10 mouse cellular contexts compared by ENCODE assay signal in the genomic region with DNA sequence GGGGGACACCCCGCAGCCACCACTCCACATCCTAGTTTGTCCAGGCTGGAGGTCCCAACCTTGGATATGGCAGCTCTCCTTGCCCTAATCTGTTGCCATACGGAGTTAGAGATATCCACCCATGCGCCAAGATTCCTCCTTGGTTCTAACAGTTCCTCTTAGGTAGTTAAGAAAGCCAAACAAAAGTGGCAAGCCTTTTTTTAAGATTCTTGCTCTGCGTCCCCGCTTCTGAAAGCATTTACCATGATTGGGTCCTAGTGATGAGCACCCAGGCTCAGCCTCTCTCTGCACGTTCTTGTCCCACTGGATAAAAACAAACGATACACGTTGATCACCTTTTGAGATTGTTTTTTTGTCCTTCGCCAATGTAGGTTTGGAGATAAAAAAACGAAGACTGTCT. TPM values are rescaled to one million over a fixed set of nuclear protein-coding genes. Genes with fewer than 3 reads are reported as not detected.
DNase-seq lines count a peak whose midpoint lies in the region; ATAC-seq lines count a peak whose summit lies in the region.
"Had no signal": no experiment of that assay in that cellular context is flagged by ENCODE, and none has a peak within 500 bp of the region (broad histone marks: within the 10 kb centered on the region; RNA-seq: fewer than 3 reads in every experiment).

No protein-coding gene starts in this region.

- peak overlapping the region; percentile 59 for H3K4me3 ChIP-seq in kidney, embryonic 15.5 days (replicated peaks)
- H3K4me3 ChIP-seq in embryonic facial prominence, embryonic 14.5 days (ENCODE audit: low read depth, low read length) = peak overlapping the region; percentile 69
- peak overlapping the region; percentile 55 for H3K4me3 ChIP-seq in hindbrain, embryonic 16.5 days (ENCODE audit: low read length)
- peak overlapping the region; percentile 62 for H3K4me3 ChIP-seq in midbrain, embryonic 15.5 days

- peaks cover 45% of the 10 kb centered on the region for H3K4me1 ChIP-seq in kidney, embryonic 15.5 days
- H3K4me1 ChIP-seq in embryonic facial prominence, embryonic 14.5 days (ENCODE audit: control insufficient read depth, insufficient read depth, low read length) = peaks cover 22% of the 10 kb centered on the region
- H3K4me1 ChIP-seq in hindbrain, embryonic 16.5 days (ENCODE audit: control insufficient read depth, insufficient read depth, low read depth, low read length) = peaks cover 16% of the 10 kb centered on the region
- H3K4me1 ChIP-seq in midbrain, embryonic 15.5 days = peaks cover 44% of the 10 kb centered on the region

- peak overlapping the region; percentile 45; the same call in 1 of the 2 replicates for H3K27ac ChIP-seq in kidney, embryonic 15.5 days
- H3K27ac ChIP-seq in embryonic facial prominence, embryonic 14.5 days (replicated peaks; ENCODE audit: low read depth, low read length) = peak overlapping the region; percentile 86
- no peak overlapping the region for H3K27ac ChIP-seq in hindbrain, embryonic 16.5 days (ENCODE audit: low read depth, low read length)
- no peak overlapping the region for H3K27ac ChIP-seq in midbrain, embryonic 15.5 days

- 9% methylated on average over 10 of the region's 10 CpGs for WGBS in kidney, embryonic 15.5 days
- WGBS in embryonic facial prominence, embryonic 14.5 days = 4% methylated on average over 10 of the region's 10 CpGs
- 4% methylated on average over 10 of the region's 10 CpGs for WGBS in hindbrain, embryonic 16.5 days
- 4% methylated on average over 10 of the region's 10 CpGs for WGBS in midbrain, embryonic 15.5 days

- ATAC-seq in kidney, embryonic 15.5 days (replicated peaks; ENCODE audit: low FRiP score) = no peak
- ATAC-seq in embryonic facial prominence, embryonic 14.5 days (ENCODE audit: low read depth) = no peak
- no peak for ATAC-seq in hindbrain, embryonic 16.5 days
- no peak for ATAC-seq in midbrain, embryonic 15.5 days (replicated peaks)

- H3K27me3 ChIP-seq in kidney, embryonic 15.5 days = peaks cover 33% of the 10 kb centered on the region
- H3K27me3 ChIP-seq in embryonic facial prominence, embryonic 14.5 days (replicated peaks; ENCODE audit: control insufficient read depth, insufficient read depth, low read length) = no peaks in the 10 kb centered on the region; the same call in 1 of the 2 replicates
- H3K27me3 ChIP-seq in hindbrain, embryonic 16.5 days (replicated peaks; ENCODE audit: control insufficient read depth, insufficient read depth, low read length) = no peaks in the 10 kb centered on the region
- H3K27me3 ChIP-seq in midbrain, embryonic 15.5 days (replicated peaks) = no peaks in the 10 kb centered on the region

- H3K4me2 ChIP-seq in kidney, embryonic 15.5 days = peak overlapping the region; percentile 97
- H3K4me2 ChIP-seq in embryonic facial prominence, embryonic 14.5 days (ENCODE audit: low read depth, low read length) = peak overlapping the region; percentile 91
- H3K4me2 ChIP-seq in hindbrain, embryonic 16.5 days (ENCODE audit: low read length) = peak overlapping the region; percentile 90
- peak overlapping the region; percentile 99 for H3K4me2 ChIP-seq in midbrain, embryonic 15.5 days

- H3K36me3 ChIP-seq in kidney, embryonic 15.5 days = peaks cover 18% of the 10 kb centered on the region
- H3K36me3 ChIP-seq in embryonic facial prominence, embryonic 14.5 days (ENCODE audit: control insufficient read depth, insufficient read depth, low read length) = peaks cover 34% of the 10 kb centered on the region
- H3K36me3 ChIP-seq in hindbrain, embryonic 16.5 days (ENCODE audit: control insufficient read depth, insufficient read depth, low read length) = no peaks in the 10 kb centered on the region
- 0 out of 2 replicates have a peak, but pooled peaks cover 3% of the 10 kb centered on the region for H3K36me3 ChIP-seq in midbrain, embryonic 15.5 days (replicated peaks)
- H3K36me3 ChIP-seq: G1E had no signal

- H3K9ac ChIP-seq in kidney, embryonic 15.5 days = peak overlapping the region; percentile 64
- peak overlapping the region; percentile 87 for H3K9ac ChIP-seq in embryonic facial prominence, embryonic 14.5 days (ENCODE audit: low read depth, low read length)
- peak overlapping the region; percentile 69; the same call in 1 of the 2 replicates for H3K9ac ChIP-seq in hindbrain, embryonic 16.5 days (ENCODE audit: low read depth, low read length)
- H3K9ac ChIP-seq in midbrain, embryonic 15.5 days = peak overlapping the region; percentile 62; the same call in 1 of the 2 replicates

- no peak for DNase-seq in kidney, adult 18-20 months
- no peak for DNase-seq in embryonic facial prominence, embryonic 14.5 days (ENCODE audit: low spot score)
- DNase-seq in layer of hippocampus, postnatal 25 days (ENCODE audit: extremely low spot score in 1 of 2, low spot score in 1 of 2) = no peak
- no peak for DNase-seq in cerebellum, adult 11 months
- DNase-seq in cerebellum, postnatal 4 days (ENCODE audit: low spot score in 2 of 2) = no peak
- DNase-seq: kidney, adult 2 months had no signal

- H3K9me3 ChIP-seq in kidney, embryonic 15.5 days (replicated peaks) = no peaks in the 10 kb centered on the region
- H3K9me3 ChIP-seq in embryonic facial prominence, embryonic 14.5 days (ENCODE audit: control insufficient read depth, low read length) = no peaks in the 10 kb centered on the region
- no peaks in the 10 kb centered on the region for H3K9me3 ChIP-seq in hindbrain, embryonic 16.5 days (ENCODE audit: control insufficient read depth, low read length)
- no peaks in the 10 kb centered on the region for H3K9me3 ChIP-seq in midbrain, embryonic 15.5 days

RNA-seq across cellular contexts. Expression of a gene that starts 1.0 kb away (rescaled TPM):
- 175 and 225 TPM in 2 replicates for polyA plus RNA-seq in kidney, embryonic 15.5 days (2015; fragmentation: Nextera tagmentation; extraction: Ambion mirVana)
- polyA plus RNA-seq in embryonic facial prominence, embryonic 14.5 days (2014; fragmentation: Nextera tagmentation; extraction: Ambion mirVana) = 605 and 677 TPM in 2 replicates
- polyA plus RNA-seq in hindbrain, embryonic 16.5 days (2015; fragmentation: Nextera tagmentation; extraction: Ambion mirVana) = 42.8 and 50.8 TPM in 2 replicates
- 32.0 and 46.6 TPM in 2 replicates for polyA plus RNA-seq in midbrain, embryonic 15.5 days (2015; fragmentation: Nextera tagmentation; extraction: Ambion mirVana)
- 1 to 10 TPM; 1.8 to 2.3 TPM for total RNA-seq in layer of hippocampus, postnatal 25 days (2021)
- polyA plus RNA-seq: G1E had no signal

Comparison
In these comparisons a context has a peak if more than half of its experiments do, and no peak if none do; other contexts are left out.
1. H3K27ac ChIP-seq: peak in kidney, embryonic 15.5 days (single experiment) and embryonic facial prominence, embryonic 14.5 days (single experiment); none in hindbrain, embryonic 16.5 days (single experiment) and midbrain, embryonic 15.5 days (single experiment).
2. Peak in every context shown above with its lines, with median percentiles within 50 percentile points of each other: H3K4me2 ChIP-seq, H3K4me3 ChIP-seq and H3K9ac ChIP-seq.